In genomic region chr6:55396176-55396575, GRCm38 (mm10) we compare ENCODE assay signal across 9 mouse cellular contexts. TPM values are rescaled to one million over a fixed set of nuclear protein-coding genes. Genes with fewer than 3 reads are reported as not detected.
DNase-seq lines count a peak whose midpoint lies in the region; ATAC-seq and TF ChIP-seq lines count a peak whose summit lies in the region.
"Had no signal": no experiment of that assay in that cellular context is flagged by ENCODE, and none has a peak within 500 bp of the region (broad histone marks: within the 10 kb centered on the region; RNA-seq: fewer than 3 reads in every experiment).

No protein-coding gene starts in this region.

- no peak overlapping the region for H3K9ac ChIP-seq in heart, adult 2 months (ENCODE audit: low read depth, low read length)
- no peak overlapping the region for H3K9ac ChIP-seq in heart, embryonic 11.5 days (ENCODE audit: low read depth, low read length)

- TF ChIP-seq CTCF in heart, adult 2 months (IDR thresholded peaks at IDR 0.05): peak; percentile 66
- no peak for TF ChIP-seq CTCF in thymus, adult 2 months (IDR thresholded peaks at IDR 0.05; ENCODE audit: borderline replicate concordance, control insufficient read depth, extremely low read depth, insufficient read depth, low read length, poor library complexity)

- WGBS in heart, adult 2 months: 30% methylated on average over 3 of the region's 3 CpGs
- 33% methylated on average over 3 of the region's 3 CpGs for WGBS in heart, embryonic 11.5 days (ENCODE audit: insufficient replicate concordance)
- 75% methylated on average over 3 of the region's 3 CpGs for whole genome bisulfite sequencing in thymus, adult 2 months

- peaks cover 6% of the 10 kb centered on the region for H3K4me1 ChIP-seq in heart, adult 2 months (ENCODE audit: control insufficient read depth, insufficient read depth, low read length)
- H3K4me1 ChIP-seq in heart, embryonic 11.5 days (ENCODE audit: control insufficient read depth, insufficient read depth, low read length): no peaks in the 10 kb centered on the region
- no peaks in the 10 kb centered on the region for H3K4me1 ChIP-seq in thymus, adult 2 months (replicated peaks; ENCODE audit: control insufficient read depth, insufficient read depth, low read length)

- no peaks in the 10 kb centered on the region for H3K79me2 ChIP-seq in heart, adult 2 months (replicated peaks; ENCODE audit: control insufficient read depth, insufficient read depth, low read length)

- peak in 1 of 2 experiments; percentile 76 for DNase-seq in heart, adult 2 months
- DNase-seq in cerebellum, postnatal 10 days: peak; percentile 63 to 68
- DNase-seq in heart, adult 9 months (ENCODE audit: low spot score in 2 of 2): peak; percentile 81 to 83
- peak; percentile 66 for DNase-seq in kidney, postnatal 14 days
- DNase-seq in lung, postnatal 25 days (ENCODE audit: low spot score): peak; percentile 48
- no peak for DNase-seq in thymus, adult 2 months

- no peaks in the 10 kb centered on the region for H3K9me3 ChIP-seq in heart, embryonic 11.5 days (replicated peaks; ENCODE audit: control insufficient read depth, low read length)

- no peak overlapping the region for H3K4me3 ChIP-seq in heart, adult 2 months
- H3K4me3 ChIP-seq in heart, embryonic 11.5 days (ENCODE audit: low read depth, low read length): no peak overlapping the region
- no peak overlapping the region for H3K4me3 ChIP-seq in thymus, adult 2 months (ENCODE audit: control insufficient read depth, insufficient read depth, low read length)

- TF ChIP-seq EP300 in heart, adult 2 months (IDR thresholded peaks at IDR 0.05; ENCODE audit: insufficient read depth, low read depth, low read length): peak; percentile 48; the same call in 1 of the 2 replicates

- no peaks in the 10 kb centered on the region for H3K36me3 ChIP-seq in heart, adult 2 months (ENCODE audit: control insufficient read depth, insufficient read depth, low read length)
- no peaks in the 10 kb centered on the region for H3K36me3 ChIP-seq in heart, embryonic 11.5 days (ENCODE audit: control insufficient read depth, insufficient read depth, low read length)
- H3K36me3 ChIP-seq in thymus, adult 2 months (ENCODE audit: control insufficient read depth, insufficient read depth, low read length): no peaks in the 10 kb centered on the region

- no peak overlapping the region for H3K4me2 ChIP-seq in heart, embryonic 11.5 days

- H3K27ac ChIP-seq in heart, adult 2 months: peak overlapping the region; percentile 67
- H3K27ac ChIP-seq in heart, embryonic 11.5 days (ENCODE audit: low read depth, low read length): no peak overlapping the region
- H3K27ac ChIP-seq in thymus, adult 2 months (ENCODE audit: control insufficient read depth, insufficient read depth, low read length): no peak overlapping the region
- H3K27ac ChIP-seq: macrophage had no signal

- ATAC-seq in heart, embryonic 11.5 days (replicated peaks; ENCODE audit: insufficient number of reproducible peaks, low FRiP score, low TSS enrichment): no peak
- no peak for ATAC-seq in granulocyte monocyte progenitor cell, adult 5-6 weeks (replicated peaks; ENCODE audit: poor library complexity, severe bottlenecking)

- intact Hi-C loops in heart, adult 2 months (cut with DNase I): loop anchor here (5.0 kb wide), 1 partner anchor 56 kb away; the partner anchor contains the start of gene Adcyap1r1

- no peak for TF ChIP-seq POLR2A in heart, adult 2 months (IDR thresholded peaks at IDR 0.05; ENCODE audit: insufficient read depth, low read depth, low read length)
- no peak for TF ChIP-seq POLR2A in thymus, adult 2 months (IDR thresholded peaks at IDR 0.05; ENCODE audit: control insufficient read depth, extremely low read depth, insufficient read depth, low read length, poor library complexity)

- no peaks in the 10 kb centered on the region for H3K27me3 ChIP-seq in heart, adult 2 months (ENCODE audit: control insufficient read depth, insufficient read depth, low read length)
- peaks cover 39% of the 10 kb centered on the region for H3K27me3 ChIP-seq in heart, embryonic 11.5 days (ENCODE audit: control insufficient read depth, insufficient read depth, low read length)
- H3K27me3 ChIP-seq in thymus, adult 2 months (ENCODE audit: control insufficient read depth, insufficient read depth, low read length): no peaks in the 10 kb centered on the region

RNA-seq across cellular contexts. Expression of gene Ghrhr, which starts 20.1 kb away (rescaled TPM):
- total RNA-seq in heart, adult 2 months (2021): not detected
- not detected in 2 replicates for polyA plus RNA-seq in heart, adult 2 months (2012; rRNA removed)
- not detected in 2 replicates for polyA plus RNA-seq in heart, embryonic 11.5 days (2014; fragmentation: Nextera tagmentation; extraction: Ambion mirVana)
- polyA plus RNA-seq in thymus, adult 2 months (2012; rRNA removed): 0.32 and 0.74 TPM in 2 replicates
- not detected in 2 replicates for total RNA-seq in granulocyte monocyte progenitor cell, adult 5-6 weeks (2014; fragmentation: Nextera tagmentation)
- total RNA-seq in granulocyte monocyte progenitor cell, adult 5-6 weeks (2017): not detected in 2 replicates
- polyA plus RNA-seq: macrophage had no signal

RNA-seq across cellular contexts. Expression of gene Adcyap1r1, which starts 55.6 kb away (rescaled TPM):
- total RNA-seq in heart, adult 2 months (2021): 1 to 10 TPM; 4.4 to 4.5 TPM
- polyA plus RNA-seq in heart, adult 2 months (2012; rRNA removed): 4.8 and 7.4 TPM in 2 replicates
- 2.6 and 3.1 TPM in 2 replicates for polyA plus RNA-seq in heart, embryonic 11.5 days (2014; fragmentation: Nextera tagmentation; extraction: Ambion mirVana)
- 1.1 and 1.8 TPM in 2 replicates for polyA plus RNA-seq in thymus, adult 2 months (2012; rRNA removed)
- 1.6 TPM in 1 of 2 replicates, not detected in the other for total RNA-seq in granulocyte monocyte progenitor cell, adult 5-6 weeks (2014; fragmentation: Nextera tagmentation)
- not detected in 2 replicates for total RNA-seq in granulocyte monocyte progenitor cell, adult 5-6 weeks (2017)
- polyA plus RNA-seq: macrophage had no signal

RNA-seq across cellular contexts. Expression of gene Aqp1, which starts 59.9 kb away (rescaled TPM):
- 100 to 1,000 TPM; 377 to 449 TPM for total RNA-seq in heart, adult 2 months (2021)
- 433 and 638 TPM in 2 replicates for polyA plus RNA-seq in heart, adult 2 months (2012; rRNA removed)
- 2.1 and 3.7 TPM in 2 replicates for polyA plus RNA-seq in heart, embryonic 11.5 days (2014; fragmentation: Nextera tagmentation; extraction: Ambion mirVana)
- 77.6 and 119 TPM in 2 replicates for polyA plus RNA-seq in thymus, adult 2 months (2012; rRNA removed)
- 0.45 and 1.1 TPM in 2 replicates for total RNA-seq in granulocyte monocyte progenitor cell, adult 5-6 weeks (2014; fragmentation: Nextera tagmentation)
- total RNA-seq in granulocyte monocyte progenitor cell, adult 5-6 weeks (2017): 1.8 and 3.4 TPM in 2 replicates
- polyA plus RNA-seq: macrophage had no signal

Comparison
In these comparisons a context has a peak if more than half of its experiments do, and no peak if none do; other contexts are left out.
1. RNA of gene Aqp1, which starts 59.9 kb away (polyA plus RNA-seq): 433 to 638 TPM in heart, adult 2 months and 77.6 to 119 TPM in thymus, adult 2 months; 2.1 to 3.7 TPM in heart, embryonic 11.5 days; every median in the first group is over 10 times any median in the second.